Mouse (Mus musculus): Measurements from ENCODE around the gene Dock6.

DNA sequence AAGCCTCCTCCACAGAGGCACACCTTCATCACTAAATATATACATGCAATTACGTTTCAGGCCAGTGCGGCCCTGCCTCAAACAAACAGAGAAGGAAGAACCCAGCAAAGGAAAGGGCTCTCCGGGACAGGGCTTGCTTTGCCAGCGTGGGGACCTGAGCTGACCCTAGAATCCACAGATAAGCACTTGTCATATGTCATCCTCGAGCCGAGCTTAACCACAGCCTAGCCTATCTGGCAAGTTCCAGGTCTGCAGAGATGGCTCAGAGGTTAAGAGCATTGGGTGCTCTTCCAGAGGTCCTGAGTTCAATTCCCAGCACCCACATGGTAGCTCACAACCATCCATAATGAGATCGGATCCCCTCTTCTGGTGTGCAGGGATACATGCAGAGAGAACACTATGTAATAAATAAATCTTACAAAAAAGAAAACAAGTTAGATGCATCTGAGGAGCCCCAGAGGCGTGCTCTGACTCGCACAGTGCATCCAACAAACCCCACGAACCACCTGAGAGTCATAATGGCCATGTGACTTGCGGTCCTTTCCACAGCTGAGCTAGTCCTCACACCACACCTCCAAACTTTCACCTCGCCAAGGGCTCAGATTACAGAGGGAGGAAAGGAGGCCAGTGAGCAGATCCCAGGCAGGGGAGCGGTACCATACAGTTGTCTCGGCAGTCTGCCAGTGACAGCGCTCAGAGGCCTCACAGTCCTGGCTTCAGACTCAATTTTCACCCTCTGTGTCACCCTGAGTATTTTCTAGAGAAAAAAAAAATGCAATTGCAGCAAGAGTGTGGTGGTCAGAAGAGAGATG lies 70.6 kb downstream of the Dock6 start:
- TF ChIP-seq HCFC1 (IDR thresholded peaks at IDR 0.05; ENCODE audit: low read depth, low read length) = no peak
- TF ChIP-seq CTCF (conservative IDR thresholded peaks at IDR 0.05 in 1 of 2, IDR thresholded peaks at IDR 0.05 in 1 of 2; ENCODE audit: low read depth in 2 of 2, low read length in 2 of 2) = no peak
- no peak for TF ChIP-seq SMC3 (IDR thresholded peaks at IDR 0.05; ENCODE audit: low read depth, low read length)
- no peak for TF ChIP-seq TCF12 (IDR thresholded peaks at IDR 0.05; ENCODE audit: low read depth, low read length)
